Mouse (Mus musculus) intestine, embryonic 15.5 days (tissue): ENCODE results near the gene Hs3st5. TPM values are rescaled to one million over a fixed set of nuclear protein-coding genes. Genes with fewer than 3 reads are reported as not detected.

Experiments used
- ATAC-seq: fragments of 200-750 bp; cut with Nextera tagmentation; 2 replicates; pipeline ENCODE4 v1.8.0; 2017; ENCODE audit warnings: moderate TSS enrichment, moderate library complexity
- H3K27ac ChIP-seq: fragments of 300-500 bp; sonication (generic); 2 replicates; pipeline ENCODE4 v1.5.1; 2015; ENCODE audit warnings: mild to moderate bottlenecking, inconsistent platforms
- H3K27me3 ChIP-seq: fragments of 300-500 bp; sonication (generic); replicated peaks from 2 replicates; pipeline ENCODE4 v1.6.1; 2015; ENCODE audit warnings: inconsistent platforms
- H3K36me3 ChIP-seq: fragments of 300-500 bp; sonication (generic); 2 replicates; pipeline ENCODE4 v1.6.1; 2015; ENCODE audit warnings: inconsistent platforms
- H3K4me1 ChIP-seq: fragments of 300-500 bp; sonication (generic); replicated peaks from 2 replicates; pipeline ENCODE4 v1.6.1; 2015; ENCODE audit warnings: inconsistent platforms
- H3K4me2 ChIP-seq: fragments of 300-500 bp; sonication (generic); replicated peaks from 2 replicates; pipeline ENCODE4 v1.6.1; 2015; ENCODE audit warnings: mild to moderate bottlenecking, inconsistent platforms
- H3K4me3 ChIP-seq: fragments of 300-500 bp; sonication (generic); replicated peaks from 2 replicates; pipeline ENCODE4 v1.5.1; 2015; ENCODE audit warnings: inconsistent platforms
- H3K9ac ChIP-seq: fragments of 300-500 bp; sonication (generic); 2 replicates; pipeline ENCODE4 v1.6.1; 2015; ENCODE audit warnings: inconsistent platforms
- H3K9me3 ChIP-seq: fragments of 300-500 bp; sonication (generic); 2 replicates; pipeline ENCODE4 v1.6.1; 2016; ENCODE audit warnings: inconsistent platforms
- whole genome bisulfite sequencing: fragments of 180-500 bp; shearing (Covaris S2); methylation state at CpG from one replicate; pipeline ENCODE4 v1.1.7; 2015; 5-methylcytosine and 5-hydroxymethylcytosine counted together
- polyA plus RNA-seq: library from polyadenylated mRNA; unstranded; fragments of >200 nt; fragmentation: Nextera tagmentation; extraction: Ambion mirVana; gene quantifications from 2 replicates; pipeline ENCODE4 v1.2.1, GENCODE M21; 2015

Hs3st5 gene
- polyA plus RNA-seq, 1 experiment from 2014 or later, result 1.1 TPM

DNA sequence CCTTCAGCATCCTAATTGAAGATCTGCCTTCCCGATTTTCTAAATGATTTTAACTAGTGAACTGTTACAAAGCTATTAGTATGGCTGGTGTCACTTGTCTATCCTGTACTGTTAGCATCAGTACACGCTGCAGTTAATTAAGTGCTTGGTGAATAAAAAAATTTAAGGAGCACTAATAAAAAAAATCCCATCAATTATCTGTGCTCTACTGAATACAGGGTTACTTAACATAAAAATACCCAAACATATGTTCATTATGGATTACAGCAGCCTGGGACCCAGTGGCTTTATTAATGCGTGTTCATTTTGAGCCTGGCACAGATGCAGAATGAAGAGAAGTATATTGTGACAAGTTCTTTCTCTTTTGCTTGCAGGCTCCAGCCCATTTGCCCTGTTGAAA is 325.6 kb downstream of the Hs3st5 start:
- WGBS, result 88% methylated on average over 3 of the region's 3 CpGs
- H3K9me3 ChIP-seq, result no peaks in the 10 kb centered on the region
- H3K27me3 ChIP-seq, result no peaks in the 10 kb centered on the region
- H3K4me3 ChIP-seq, result no peak overlapping the region
- ATAC-seq, result no peak
- H3K4me2 ChIP-seq, result no peak overlapping the region
- H3K27ac ChIP-seq, result no peak overlapping the region
- no peak overlapping the region for H3K9ac ChIP-seq
- no peaks in the 10 kb centered on the region for H3K36me3 ChIP-seq
- no peaks in the 10 kb centered on the region for H3K4me1 ChIP-seq

DNA sequence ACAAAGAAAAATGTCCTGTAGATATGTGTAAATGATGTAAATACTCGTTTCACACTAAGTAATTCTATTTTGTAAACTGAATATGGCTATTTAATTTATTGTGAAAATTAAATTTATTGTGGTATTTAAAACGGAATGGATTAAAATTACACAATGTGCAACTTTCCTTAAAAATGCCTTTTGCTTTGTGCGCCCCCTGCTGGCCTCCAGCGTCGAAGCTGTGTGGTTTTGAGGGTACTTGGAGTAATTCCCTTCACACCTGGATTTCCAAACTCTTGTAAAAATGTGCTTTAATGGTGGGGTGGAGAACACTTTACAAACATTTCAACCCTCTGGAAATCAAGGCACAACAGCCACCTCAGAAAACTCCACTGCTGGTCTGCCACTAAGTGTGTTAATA is 327.6 kb downstream of the Hs3st5 start:
- no peak for ATAC-seq
- Histone ChIP-seq H3K4me2 (no peak overlapping the region), H3K9ac (no peak overlapping the region), H3K27me3 (no peaks in the 10 kb centered on the region), H3K27ac (no peak overlapping the region), H3K4me1 (no peaks in the 10 kb centered on the region), H3K36me3 (no peaks in the 10 kb centered on the region), H3K4me3 (no peak overlapping the region), H3K9me3 (no peaks in the 10 kb centered on the region)
- WGBS, result 20% methylated on average over 5 of the region's 5 CpGs

DNA sequence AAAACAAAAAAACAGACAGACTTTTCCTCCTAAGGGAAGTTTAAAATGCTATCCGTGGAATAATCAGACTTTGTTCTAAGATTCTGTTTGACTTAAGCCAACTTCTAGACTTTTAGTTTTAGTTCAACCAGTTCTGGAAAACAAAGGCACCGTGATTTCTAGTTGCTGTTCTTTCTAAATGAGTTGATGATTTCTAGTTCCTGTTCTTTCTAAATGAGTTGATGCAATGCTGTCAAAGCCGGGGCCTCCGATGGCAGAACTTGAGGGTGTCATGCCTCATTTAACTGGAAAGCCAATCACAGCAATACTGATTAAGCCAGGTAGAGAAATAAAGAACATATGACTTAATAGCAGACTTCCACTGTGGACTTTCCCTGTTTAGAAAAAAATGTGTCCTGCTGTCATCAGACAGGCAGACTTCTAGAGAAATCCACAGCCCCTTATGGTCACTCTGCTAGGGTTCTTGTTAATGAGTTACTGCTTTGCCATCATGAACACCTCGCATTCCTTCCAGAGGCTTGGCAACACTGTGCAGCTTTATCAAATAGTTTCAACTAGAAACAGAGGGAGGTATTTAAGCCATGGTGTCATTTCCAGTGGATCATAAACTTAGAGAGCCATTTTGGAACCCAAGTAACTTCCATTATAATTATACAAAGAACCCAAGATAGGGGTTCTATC is 329.4 kb downstream of the Hs3st5 start:
- no peak overlapping the region for H3K9ac ChIP-seq
- no peaks in the 10 kb centered on the region for H3K9me3 ChIP-seq
- no peak overlapping the region for H3K27ac ChIP-seq
- 80% methylated on average over 5 of the region's 5 CpGs for WGBS
- no peaks in the 10 kb centered on the region for H3K36me3 ChIP-seq
- ATAC-seq, result no peak
- H3K4me3 ChIP-seq, result no peak overlapping the region
- H3K27me3 ChIP-seq, result no peaks in the 10 kb centered on the region
- no peaks in the 10 kb centered on the region for H3K4me1 ChIP-seq
- no peak overlapping the region for H3K4me2 ChIP-seq

GRCm38 (mm10) chr10:36850231-36850630 is 343.6 kb downstream of the Hs3st5 start:
- Histone ChIP-seq H3K9ac (no peak overlapping the region), H3K4me1 (no peaks in the 10 kb centered on the region), H3K4me3 (no peak overlapping the region), H3K4me2 (no peak overlapping the region), H3K27me3 (no peaks in the 10 kb centered on the region), H3K27ac (no peak overlapping the region), H3K9me3 (no peaks in the 10 kb centered on the region), H3K36me3 (no peaks in the 10 kb centered on the region)
- no peak for ATAC-seq
- WGBS, result 86% methylated on average over 3 of the region's 3 CpGs

DNA sequence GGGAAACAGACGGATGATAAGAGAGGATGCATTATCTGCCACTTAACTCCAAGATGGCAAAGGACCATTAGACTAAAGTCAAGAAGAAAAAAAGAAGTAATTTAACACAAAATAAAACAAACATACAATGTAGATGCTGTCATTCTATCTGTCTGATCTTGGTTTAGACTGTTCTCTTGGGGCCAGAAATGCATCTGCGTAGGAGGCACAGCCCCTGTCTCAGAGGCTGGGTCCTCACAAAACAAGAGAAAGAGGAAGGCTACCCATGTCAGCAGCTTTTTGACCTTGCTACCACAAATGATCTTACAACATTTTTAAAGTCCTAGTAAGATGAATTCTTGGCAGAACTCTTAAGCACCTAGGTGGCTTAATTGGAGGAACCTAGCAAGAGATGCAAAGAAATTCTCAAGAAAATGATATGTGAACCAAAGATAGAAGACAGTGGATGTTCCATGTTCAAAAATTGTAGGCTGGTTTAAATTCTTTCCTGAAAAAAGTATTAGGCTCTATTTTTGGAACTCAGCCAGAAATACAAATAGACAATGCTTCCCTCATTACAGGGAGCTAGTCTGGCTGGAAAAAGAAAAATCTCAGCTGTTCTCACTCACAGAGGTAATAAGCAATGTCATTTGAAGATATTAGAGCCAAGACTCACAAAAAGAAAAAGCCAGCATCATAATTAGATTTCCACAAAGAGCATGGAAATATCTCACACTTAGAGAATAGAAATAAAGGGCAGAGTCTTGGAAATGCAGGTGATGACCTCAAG is 355.7 kb downstream of the Hs3st5 start:
- Histone ChIP-seq H3K27ac (no peak overlapping the region), H3K4me1 (no peaks in the 10 kb centered on the region), H3K4me2 (no peak overlapping the region), H3K4me3 (no peak overlapping the region), H3K27me3 (no peaks in the 10 kb centered on the region), H3K36me3 (no peaks in the 10 kb centered on the region), H3K9me3 (no peaks in the 10 kb centered on the region), H3K9ac (no peak overlapping the region)
- 83% methylated on average over 2 of the region's 2 CpGs for WGBS
- no peak for ATAC-seq
